Mouse (Mus musculus) liver, embryonic 14.5 days (tissue): ENCODE results near the gene Hmces.

Source experiments
- CTCF ChIP-seq: IDR thresholded peaks from 2 replicates; pipeline ENCODE4 v1.5.1; 2016; ENCODE audit warnings: antibody characterized with exemption, low read depth, control low read depth
- EP300 ChIP-seq: IDR thresholded peaks from 2 replicates; pipeline ENCODE4 v1.6.1; 2016; ENCODE audit warnings: antibody characterized with exemption, low read depth

DNA sequence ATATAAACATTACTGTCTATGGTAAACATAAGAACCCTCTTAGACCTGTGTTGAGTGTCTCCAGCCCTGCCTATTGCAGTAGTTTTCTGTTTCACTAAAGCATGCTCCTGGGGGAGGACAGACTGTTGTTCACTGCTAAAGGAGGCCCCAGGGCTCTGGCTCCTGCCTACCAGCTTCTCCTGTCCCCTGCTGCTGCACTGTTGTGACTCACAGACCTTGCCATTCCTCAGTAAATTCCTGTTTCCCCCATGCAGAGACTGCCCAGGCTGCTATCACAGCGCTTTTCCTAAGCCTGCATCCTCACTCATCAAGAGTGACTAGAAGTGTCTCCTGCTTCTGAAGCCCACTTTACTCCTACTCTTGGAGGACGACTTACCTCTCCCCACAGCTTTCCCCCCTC lies 56.3 kb downstream of the Hmces start:
- TF ChIP-seq CTCF: no peak
- no peak for TF ChIP-seq EP300
